Mouse (Mus musculus): ENCODE data around the gene Krt8. TPM values are rescaled to one million over a fixed set of nuclear protein-coding genes. Genes with fewer than 3 reads are reported as not detected.

Krt8 gene
- polyA plus RNA-seq, 1 experiment from 2014 or later: 184 TPM

DNA sequence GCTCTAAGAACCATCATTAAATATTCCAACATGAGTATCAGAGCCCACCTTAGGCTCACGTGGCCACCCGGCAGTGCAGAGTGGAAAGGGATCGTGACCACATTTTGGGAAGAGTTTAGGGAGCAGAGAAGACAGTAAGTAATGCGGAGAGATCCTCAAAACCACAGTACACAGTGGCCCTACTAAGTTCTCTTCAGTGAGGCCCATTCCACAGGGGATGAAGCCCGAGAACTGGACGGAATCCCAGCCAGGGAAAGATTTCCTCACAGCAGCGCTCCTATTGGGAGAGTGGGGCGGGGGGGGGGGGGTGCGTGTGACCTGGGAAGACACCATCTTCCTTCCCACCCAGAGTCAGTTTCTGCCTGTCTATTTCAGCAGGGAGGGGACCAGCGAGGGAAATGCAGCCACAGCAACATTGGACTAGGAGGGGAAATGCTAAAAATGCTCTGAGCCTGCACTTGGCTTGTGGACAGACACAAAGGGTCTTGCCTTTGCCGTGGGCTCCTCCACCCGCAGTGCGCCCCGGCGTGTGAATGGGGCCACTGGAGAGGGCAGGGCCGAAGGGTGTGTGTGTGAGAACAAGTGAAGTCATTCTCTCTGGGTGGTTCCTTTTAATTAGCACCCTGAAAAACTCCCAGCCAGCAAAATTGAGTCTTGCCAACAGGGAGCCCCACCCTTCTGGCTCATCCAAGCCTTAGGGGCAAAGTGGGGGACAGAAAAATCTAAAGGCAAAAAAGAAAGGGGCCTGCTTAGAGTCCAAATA is 30.0 kb downstream of the Krt8 start:
- Histone ChIP-seq H3K9ac (ENCODE audit: low read depth, low read length) (no peak overlapping the region), H3K27me3 (ENCODE audit: control insufficient read depth, insufficient read depth, low read length) (no peaks in the 10 kb centered on the region), H3K4me3 (ENCODE audit: low read length) (no peak overlapping the region), H3K4me2 (replicated peaks; ENCODE audit: low read depth, low read length) (no peak overlapping the region), H3K4me1 (ENCODE audit: control insufficient read depth, insufficient read depth, low read length) (peaks cover 32% of the 10 kb centered on the region), H3K36me3 (ENCODE audit: control insufficient read depth, insufficient read depth, low read length) (no peaks in the 10 kb centered on the region), H3K9me3 (ENCODE audit: control insufficient read depth, low read length) (no peaks in the 10 kb centered on the region), H3K27ac (ENCODE audit: low read depth, low read length) (peak overlapping the region; percentile 27; the same call in 1 of the 2 replicates)
- ATAC-seq (ENCODE audit: low FRiP score, low TSS enrichment): no peak
- WGBS: 64% methylated on average over 16 of the region's 16 CpGs

DNA sequence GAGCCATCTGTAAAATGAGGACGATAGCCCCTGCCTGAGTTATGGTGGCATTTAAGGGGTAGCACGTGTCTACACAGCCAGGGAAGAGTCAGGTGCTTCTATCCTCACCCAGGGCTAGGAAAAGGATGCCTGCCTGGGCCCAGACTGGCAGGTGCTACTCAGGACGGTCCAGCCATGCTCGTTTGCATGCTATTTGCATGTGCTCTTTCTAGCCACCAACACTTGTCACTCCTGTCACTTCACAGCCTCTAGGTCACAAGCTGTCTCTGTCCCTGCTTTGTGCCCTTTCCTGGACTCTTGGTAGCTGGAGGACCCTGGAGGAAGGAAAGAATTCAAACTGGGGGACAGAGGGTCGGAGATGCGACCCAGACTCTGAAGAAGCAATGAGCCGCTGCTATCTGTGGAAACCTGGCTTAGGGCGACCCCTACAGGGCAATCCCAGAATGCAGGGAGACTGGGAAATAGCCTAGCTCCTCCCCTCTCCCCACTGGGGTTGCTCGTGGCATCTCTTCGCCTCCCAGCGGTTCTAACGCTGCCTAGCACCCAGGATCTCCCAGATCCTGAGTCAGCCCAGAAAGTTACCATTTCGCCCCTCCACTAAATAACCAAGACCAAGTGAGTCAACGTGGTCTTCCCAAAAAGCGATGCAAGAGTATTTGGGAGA is 30.7 kb downstream of the Krt8 start:
- WGBS: 15% methylated on average over 15 of the region's 15 CpGs
- Histone ChIP-seq H3K4me1 (ENCODE audit: control insufficient read depth, insufficient read depth, low read length) (peaks cover 32% of the 10 kb centered on the region), H3K9ac (ENCODE audit: low read depth, low read length) (no peak overlapping the region), H3K4me3 (ENCODE audit: low read length) (no peak overlapping the region), H3K9me3 (ENCODE audit: control insufficient read depth, low read length) (no peaks in the 10 kb centered on the region), H3K4me2 (replicated peaks; ENCODE audit: low read depth, low read length) (no peak overlapping the region), H3K27me3 (ENCODE audit: control insufficient read depth, insufficient read depth, low read length) (no peaks in the 10 kb centered on the region), H3K27ac (ENCODE audit: low read depth, low read length) (no peak overlapping the region), H3K36me3 (ENCODE audit: control insufficient read depth, insufficient read depth, low read length) (no peaks in the 10 kb centered on the region)
- no peak for ATAC-seq (ENCODE audit: low FRiP score, low TSS enrichment)

DNA sequence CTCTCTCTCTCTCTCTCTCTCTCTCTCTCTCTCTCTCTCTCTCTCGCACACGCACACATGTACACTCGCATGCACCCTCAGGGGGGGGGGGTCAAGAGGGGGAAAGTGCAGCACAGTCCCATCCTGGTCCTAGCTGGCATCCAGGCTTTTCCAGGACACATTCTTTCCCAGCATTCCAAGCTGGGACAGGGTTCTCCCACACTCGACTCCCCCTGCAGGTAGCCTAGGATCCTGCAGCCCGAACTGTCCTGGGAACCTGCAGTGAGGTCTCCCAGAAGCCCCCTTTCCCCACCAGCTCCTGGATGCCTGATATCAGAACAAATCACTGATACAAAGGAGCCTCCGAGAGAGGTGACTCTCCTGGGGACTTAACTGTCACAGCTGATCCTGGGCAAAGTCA is 33.7 kb downstream of the Krt8 start:
- H3K27ac ChIP-seq (ENCODE audit: low read depth, low read length): no peak overlapping the region
- peaks cover 8% of the 10 kb centered on the region; the same call in 1 of the 2 replicates for H3K4me1 ChIP-seq (ENCODE audit: control insufficient read depth, insufficient read depth, low read length)
- H3K27me3 ChIP-seq (ENCODE audit: control insufficient read depth, insufficient read depth, low read length): no peaks in the 10 kb centered on the region
- H3K36me3 ChIP-seq (ENCODE audit: control insufficient read depth, insufficient read depth, low read length): no peaks in the 10 kb centered on the region
- no peak for ATAC-seq (ENCODE audit: low FRiP score, low TSS enrichment)
- no peak overlapping the region for H3K4me2 ChIP-seq (replicated peaks; ENCODE audit: low read depth, low read length)
- H3K4me3 ChIP-seq (ENCODE audit: low read length): no peak overlapping the region
- WGBS: 9% methylated on average over 4 of the region's 6 CpGs
- H3K9me3 ChIP-seq (ENCODE audit: control insufficient read depth, low read length): no peaks in the 10 kb centered on the region
- no peak overlapping the region for H3K9ac ChIP-seq (ENCODE audit: low read depth, low read length)

DNA sequence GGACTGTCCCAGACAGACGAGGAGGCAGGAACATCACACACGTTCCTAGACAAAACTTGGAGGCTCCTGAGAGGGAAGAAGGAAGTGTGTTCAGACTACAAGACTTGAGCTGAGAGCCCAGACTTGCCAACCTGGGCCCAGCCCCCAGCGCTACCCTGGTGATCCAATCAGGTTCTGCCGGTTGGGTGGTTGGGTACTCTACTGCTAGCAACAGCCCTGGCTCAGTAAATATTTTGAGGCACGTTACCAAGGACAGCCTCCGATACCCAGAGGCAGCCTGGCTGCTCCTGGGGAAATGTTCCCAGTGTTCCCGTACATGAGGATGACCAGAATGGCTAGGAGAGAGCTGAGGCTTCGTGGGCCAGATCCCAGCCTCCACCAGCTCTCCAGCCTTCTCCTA is 37.5 kb downstream of the Krt8 start:
- Histone ChIP-seq H3K27me3 (ENCODE audit: control insufficient read depth, insufficient read depth, low read length) (no peaks in the 10 kb centered on the region), H3K9ac (ENCODE audit: low read depth, low read length) (no peak overlapping the region), H3K27ac (ENCODE audit: low read depth, low read length) (no peak overlapping the region), H3K4me2 (replicated peaks; ENCODE audit: low read depth, low read length) (no peak overlapping the region), H3K36me3 (ENCODE audit: control insufficient read depth, insufficient read depth, low read length) (no peaks in the 10 kb centered on the region), H3K9me3 (ENCODE audit: control insufficient read depth, low read length) (no peaks in the 10 kb centered on the region), H3K4me1 (ENCODE audit: control insufficient read depth, insufficient read depth, low read length) (no peaks in the 10 kb centered on the region), H3K4me3 (ENCODE audit: low read length) (no peak overlapping the region)
- no peak for ATAC-seq (ENCODE audit: low FRiP score, low TSS enrichment)
- WGBS: 78% methylated on average over 8 of the region's 8 CpGs

DNA sequence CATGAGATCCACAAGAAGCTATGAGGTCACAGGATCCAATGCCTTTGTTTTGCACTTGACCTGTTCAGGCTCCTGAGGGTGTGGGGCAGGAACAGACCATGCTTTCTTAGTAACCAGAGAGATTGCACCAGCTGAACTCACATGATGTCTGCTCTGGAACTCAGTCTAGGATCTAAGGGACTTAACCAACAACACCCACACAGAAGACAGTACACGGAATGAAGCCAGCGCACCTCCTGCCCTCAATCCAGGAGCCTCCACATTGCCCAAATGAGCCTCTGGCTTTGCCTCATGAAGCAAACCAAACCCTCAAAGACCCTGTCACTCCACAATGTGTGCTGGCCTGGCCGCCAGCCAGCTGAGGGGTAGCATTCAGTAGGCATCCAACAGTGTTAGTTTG is 45.4 kb downstream of the Krt8 start:
- H3K27ac ChIP-seq (ENCODE audit: low read depth, low read length): no peak overlapping the region
- peaks cover 3% of the 10 kb centered on the region; the same call in 1 of the 2 replicates for H3K27me3 ChIP-seq (ENCODE audit: control insufficient read depth, insufficient read depth, low read length)
- H3K9me3 ChIP-seq (ENCODE audit: control insufficient read depth, low read length): no peaks in the 10 kb centered on the region
- no peak for ATAC-seq (ENCODE audit: low FRiP score, low TSS enrichment)
- no peaks in the 10 kb centered on the region for H3K36me3 ChIP-seq (ENCODE audit: control insufficient read depth, insufficient read depth, low read length)
- 78% methylated on average over 3 of the region's 3 CpGs for WGBS
- no peak overlapping the region for H3K4me3 ChIP-seq (ENCODE audit: low read length)
- H3K4me1 ChIP-seq (ENCODE audit: control insufficient read depth, insufficient read depth, low read length): no peaks in the 10 kb centered on the region
- H3K9ac ChIP-seq (ENCODE audit: low read depth, low read length): no peak overlapping the region
- H3K4me2 ChIP-seq (replicated peaks; ENCODE audit: low read depth, low read length): no peak overlapping the region

DNA sequence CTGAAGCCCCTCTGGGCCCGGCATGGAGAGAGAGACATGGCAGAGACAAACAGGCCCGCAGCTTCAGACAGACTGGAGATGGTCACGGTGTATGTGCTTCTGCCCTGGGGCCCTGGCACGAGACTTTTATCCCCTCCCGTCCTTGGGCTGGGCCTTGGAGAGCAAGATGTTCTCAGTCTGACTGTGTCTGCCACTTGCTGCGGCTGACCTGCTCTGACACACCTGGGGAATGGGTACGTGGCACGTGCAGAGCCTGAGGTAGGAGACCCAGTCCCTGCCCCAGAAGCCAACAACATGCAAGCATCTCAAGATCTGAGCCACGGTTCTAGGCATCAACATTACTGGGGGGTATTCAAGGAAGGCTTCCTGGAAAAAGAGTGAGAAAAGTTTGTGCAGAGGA is 50.1 kb downstream of the Krt8 start, which contains the start of gene Krt78:
Gene Krt78 (minus strand): TSS at position 101 of the 400 bp plus-strand sequence.
- Histone ChIP-seq H3K4me2 (replicated peaks; ENCODE audit: low read depth, low read length) (no peak within 1 kb of the TSS), H3K4me1 (ENCODE audit: control insufficient read depth, insufficient read depth, low read length) (no peaks in the 10 kb centered on the region), H3K27me3 (ENCODE audit: control insufficient read depth, insufficient read depth, low read length) (peaks cover 3% of the 10 kb centered on the region; the same call in 1 of the 2 replicates), H3K9ac (ENCODE audit: low read depth, low read length) (no peak within 1 kb of the TSS), H3K4me3 (ENCODE audit: low read length) (no peak within 1 kb of the TSS), H3K36me3 (ENCODE audit: control insufficient read depth, insufficient read depth, low read length) (no peaks in the 10 kb centered on the region), H3K27ac (ENCODE audit: low read depth, low read length) (no peak within 1 kb of the TSS), H3K9me3 (ENCODE audit: control insufficient read depth, low read length) (no peaks in the 10 kb centered on the region)
- 84% methylated on average over 9 of the region's 9 CpGs for WGBS
- no peak for ATAC-seq (ENCODE audit: low FRiP score, low TSS enrichment)

DNA sequence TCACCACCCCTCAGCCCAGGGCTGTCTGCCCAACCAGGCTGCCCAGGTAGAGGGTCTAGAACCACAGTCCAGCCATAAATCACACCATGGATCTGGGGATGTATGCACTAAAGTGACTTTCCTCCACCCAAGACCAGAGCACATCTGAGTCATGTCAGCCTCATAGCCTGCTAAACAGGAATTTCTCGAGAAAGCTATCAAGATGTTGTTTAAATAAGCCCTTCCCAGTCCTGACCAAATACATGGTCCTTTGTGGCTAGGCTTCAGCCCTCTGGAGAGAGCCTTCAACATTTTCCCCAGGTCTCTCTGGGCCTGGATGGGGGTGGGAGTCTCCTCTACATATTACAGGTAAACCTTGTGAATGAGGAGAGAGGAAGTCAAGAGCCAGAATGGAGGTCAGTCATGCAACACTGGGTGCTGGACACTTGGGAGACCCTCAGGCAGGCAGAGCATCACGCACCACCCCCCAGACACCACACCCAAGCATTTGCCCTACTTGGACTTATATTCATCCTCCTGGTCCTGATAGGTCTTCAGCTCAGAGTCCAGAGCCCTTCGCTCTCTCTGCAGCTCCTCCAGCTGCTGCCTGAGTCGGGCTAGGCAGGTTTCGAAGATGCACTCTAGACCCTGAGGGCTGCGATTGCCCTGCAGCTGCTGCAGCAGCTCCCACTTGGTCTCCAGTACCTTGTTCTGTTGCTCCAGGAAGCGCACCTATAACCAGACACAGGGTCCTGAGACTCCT is 51.4 kb downstream of the Krt8 start:
- no peak overlapping the region for H3K27ac ChIP-seq (ENCODE audit: low read depth, low read length)
- no peak overlapping the region for H3K4me3 ChIP-seq (ENCODE audit: low read length)
- H3K9me3 ChIP-seq (ENCODE audit: control insufficient read depth, low read length): no peaks in the 10 kb centered on the region
- no peaks in the 10 kb centered on the region for H3K36me3 ChIP-seq (ENCODE audit: control insufficient read depth, insufficient read depth, low read length)
- H3K27me3 ChIP-seq (ENCODE audit: control insufficient read depth, insufficient read depth, low read length): peaks cover 3% of the 10 kb centered on the region; the same call in 1 of the 2 replicates
- no peak overlapping the region for H3K9ac ChIP-seq (ENCODE audit: low read depth, low read length)
- no peak for ATAC-seq (ENCODE audit: low FRiP score, low TSS enrichment)
- 87% methylated on average over 7 of the region's 7 CpGs for whole genome bisulfite sequencing
- no peaks in the 10 kb centered on the region for H3K4me1 ChIP-seq (ENCODE audit: control insufficient read depth, insufficient read depth, low read length)
- no peak overlapping the region for H3K4me2 ChIP-seq (replicated peaks; ENCODE audit: low read depth, low read length)
